Mouse (Mus musculus) hindbrain, postnatal 0 days (tissue): ENCODE results near the gene BC017158. TPM values are rescaled to one million over a fixed set of nuclear protein-coding genes. Genes with fewer than 3 reads are reported as not detected.

Experiments used
- ATAC-seq: fragments of 200-750 bp; cut with Nextera tagmentation; 2 replicates; pipeline ENCODE4 v1.8.0; 2017; ENCODE audit warnings: mild to moderate bottlenecking, moderate TSS enrichment, moderate library complexity
- DNase-seq: peaks from one replicate; pipeline ENCODE4 v3.0.0-alpha.2; 2015; ENCODE audit warnings: low spot score
- H3K27ac ChIP-seq: fragments of 300-500 bp; sonication (generic); 2 replicates; pipeline ENCODE4 v1.5.1; 2014; ENCODE audit warnings: mild to moderate bottlenecking
- H3K27me3 ChIP-seq: fragments of 300-500 bp; sonication (generic); 2 replicates; pipeline ENCODE4 v1.6.1; 2014; ENCODE audit warnings: low read length, mixed read lengths; ENCODE audit not compliant: insufficient read depth
- H3K36me3 ChIP-seq: fragments of 300-500 bp; sonication (generic); 2 replicates; pipeline ENCODE4 v1.6.1; 2014; ENCODE audit warnings: low read length, mixed read lengths; ENCODE audit not compliant: insufficient read depth
- H3K4me1 ChIP-seq: fragments of 300-500 bp; sonication (generic); 2 replicates; pipeline ENCODE4 v1.6.1; 2014; ENCODE audit warnings: antibody characterized with exemption, low read length, mixed read lengths; ENCODE audit not compliant: insufficient read depth
- H3K4me2 ChIP-seq: fragments of 300-500 bp; sonication (generic); 2 replicates; pipeline ENCODE4 v1.6.1; 2014; ENCODE audit warnings: low read depth, mild to moderate bottlenecking, low read length, moderate library complexity, mixed read lengths
- H3K4me3 ChIP-seq: fragments of 300-500 bp; sonication (generic); 2 replicates; pipeline ENCODE4 v1.5.1; 2014; ENCODE audit warnings: low read length
- H3K9ac ChIP-seq: fragments of 300-500 bp; sonication (generic); replicated peaks from 2 replicates; pipeline ENCODE4 v1.6.1; 2014; ENCODE audit warnings: mild to moderate bottlenecking, low read length, moderate library complexity, mixed read lengths
- H3K9me3 ChIP-seq: fragments of 300-500 bp; sonication (generic); 2 replicates; pipeline ENCODE4 v1.6.1; 2016; ENCODE audit warnings: low read length, mixed read lengths
- CTCF ChIP-seq: IDR thresholded peaks from 2 replicates; pipeline ENCODE4 v1.5.1; 2016; ENCODE audit warnings: antibody characterized with exemption, control low read depth, low read depth
- WGBS: fragments of 180-500 bp; shearing (Covaris S2); extraction: QIAGEN DNeasy Blood & Tissue Kit; methylation state at CpG from one replicate; pipeline ENCODE4 v1.1.7; 2014; 5-methylcytosine and 5-hydroxymethylcytosine counted together
- polyA plus RNA-seq: library from polyadenylated mRNA; unstranded; fragments of >200 nt; fragmentation: Nextera tagmentation; extraction: Ambion mirVana; gene quantifications from 2 replicates; pipeline ENCODE4 v1.2.1, GENCODE M21; 2015
- total RNA-seq: library from RNA; depleted of rRNA; stranded (reverse); fragments of >200 nt; gene quantifications from 2 replicates; pipeline ENCODE4 v1.2.3, GENCODE M21; 2014

Gene BC017158
- total and polyA plus RNA-seq, 2 experiments from 2014 or later = 16.8 to 35.1 TPM

- DNase-seq (no peak), ATAC-seq (no peak)
- 77% methylated on average over 5 of the region's 5 CpGs for WGBS
- H3K4me2 ChIP-seq = no peak overlapping the region
- H3K9me3 ChIP-seq = no peaks in the 10 kb centered on the region
- no peaks in the 10 kb centered on the region for H3K36me3 ChIP-seq
- no peaks in the 10 kb centered on the region for H3K27me3 ChIP-seq
- H3K4me1 ChIP-seq = no peaks in the 10 kb centered on the region
- no peak overlapping the region for H3K9ac ChIP-seq
- H3K27ac ChIP-seq = no peak overlapping the region
- no peak for TF ChIP-seq CTCF
- no peak overlapping the region for H3K4me3 ChIP-seq
These were observed 31.9 kb downstream of the BC017158 start for GRCm38 (mm10) chr7:128266056-128266455.

- ATAC-seq (no peak), DNase-seq (no peak)
- H3K4me3 ChIP-seq = no peak within 1 kb of the TSS
- H3K27me3 ChIP-seq = no peaks in the 10 kb centered on the region
- no peaks in the 10 kb centered on the region for H3K4me1 ChIP-seq
- no peaks in the 10 kb centered on the region for H3K36me3 ChIP-seq
- WGBS = 86% methylated on average over 6 of the region's 6 CpGs
- H3K9me3 ChIP-seq = no peaks in the 10 kb centered on the region
- no peak within 1 kb of the TSS for H3K9ac ChIP-seq
- H3K4me2 ChIP-seq = no peak within 1 kb of the TSS
- H3K27ac ChIP-seq = no peak within 1 kb of the TSS
- no peak for TF ChIP-seq CTCF
These were observed 32.6 kb downstream of the BC017158 start, which contains the start of gene Slc5a2 for GRCm38 (mm10) chr7:128265411-128265810. Gene Slc5a2, plus strand, starts transcription at chr7:128265657.

DNA sequence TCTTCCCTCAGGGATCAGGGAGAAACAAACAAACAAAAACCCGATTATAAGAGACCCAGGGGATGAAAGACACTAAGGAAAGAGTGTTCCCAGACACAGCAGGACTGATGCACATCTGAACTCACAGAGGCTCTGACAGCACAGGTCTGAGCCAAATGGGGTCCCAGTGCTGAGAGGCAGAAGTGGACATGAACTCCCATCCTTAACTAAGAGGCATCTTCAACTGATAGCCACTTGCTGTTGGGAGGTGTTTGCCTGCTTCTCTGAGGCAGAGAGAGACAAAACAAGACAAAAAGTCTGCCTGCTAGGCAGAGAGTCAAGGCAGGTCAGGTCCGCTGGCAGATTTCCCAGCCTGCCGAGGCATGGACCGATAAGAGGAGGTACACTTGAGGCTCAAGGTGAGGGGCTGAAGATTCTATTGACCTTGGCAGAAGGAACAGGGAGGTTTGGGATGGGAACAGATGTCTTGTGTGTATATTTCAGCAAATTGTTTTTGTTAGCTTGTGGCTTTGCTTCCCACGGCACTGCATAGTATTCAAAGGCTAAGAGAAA lies 41.1 kb downstream of the BC017158 start:
- Histone ChIP-seq H3K9ac (no peak overlapping the region), H3K36me3 (no peaks in the 10 kb centered on the region), H3K9me3 (no peaks in the 10 kb centered on the region), H3K27ac (no peak overlapping the region), H3K4me3 (no peak overlapping the region), H3K4me2 (no peak overlapping the region), H3K27me3 (no peaks in the 10 kb centered on the region), H3K4me1 (peaks cover 5% of the 10 kb centered on the region; the same call in 1 of the 2 replicates)
- DNase-seq (no peak), ATAC-seq (no peak)
- TF ChIP-seq CTCF = no peak
- 38% methylated on average over 5 of the region's 5 CpGs for WGBS

GRCm38 (mm10) chr7:128255757-128256156 lies 42.2 kb downstream of the BC017158 start:
- no peak for ATAC-seq
- DNase-seq = no peak
- no peaks in the 10 kb centered on the region for H3K27me3 ChIP-seq
- H3K4me3 ChIP-seq = no peak overlapping the region
- H3K4me1 ChIP-seq = peaks cover 6% of the 10 kb centered on the region; the same call in 1 of the 2 replicates
- H3K27ac ChIP-seq = no peak overlapping the region
- WGBS = 90% methylated on average over 5 of the region's 5 CpGs
- no peak overlapping the region for H3K4me2 ChIP-seq
- no peak overlapping the region for H3K9ac ChIP-seq
- H3K9me3 ChIP-seq = no peaks in the 10 kb centered on the region
- no peaks in the 10 kb centered on the region for H3K36me3 ChIP-seq
- TF ChIP-seq CTCF = no peak

DNA sequence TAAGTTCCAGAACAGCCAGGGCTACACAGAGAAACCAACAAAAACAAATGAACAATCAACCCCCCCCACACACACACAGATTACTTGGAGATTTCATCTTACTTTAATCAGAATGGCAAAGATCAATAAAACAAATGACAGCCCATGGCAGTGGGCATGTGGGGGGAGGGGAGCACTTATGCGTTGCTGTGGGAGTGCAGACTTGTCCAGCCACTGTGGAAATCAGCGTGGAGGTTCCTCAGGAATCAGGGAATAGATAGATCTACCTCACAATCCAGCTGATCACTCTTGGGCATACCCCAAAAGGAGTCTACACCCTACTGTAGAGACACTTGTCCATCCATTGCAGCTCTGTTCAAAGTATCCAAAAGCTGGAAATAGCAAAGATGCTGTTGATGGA lies 43.0 kb downstream of the BC017158 start:
- Histone ChIP-seq H3K9me3 (no peaks in the 10 kb centered on the region), H3K4me1 (peaks cover 6% of the 10 kb centered on the region; the same call in 1 of the 2 replicates), H3K36me3 (no peaks in the 10 kb centered on the region), H3K27ac (no peak overlapping the region), H3K27me3 (no peaks in the 10 kb centered on the region), H3K4me3 (no peak overlapping the region), H3K4me2 (no peak overlapping the region), H3K9ac (no peak overlapping the region)
- ATAC-seq (no peak), DNase-seq (no peak)
- no peak for TF ChIP-seq CTCF
- 65% methylated on average over 2 of the region's 2 CpGs for WGBS

DNA sequence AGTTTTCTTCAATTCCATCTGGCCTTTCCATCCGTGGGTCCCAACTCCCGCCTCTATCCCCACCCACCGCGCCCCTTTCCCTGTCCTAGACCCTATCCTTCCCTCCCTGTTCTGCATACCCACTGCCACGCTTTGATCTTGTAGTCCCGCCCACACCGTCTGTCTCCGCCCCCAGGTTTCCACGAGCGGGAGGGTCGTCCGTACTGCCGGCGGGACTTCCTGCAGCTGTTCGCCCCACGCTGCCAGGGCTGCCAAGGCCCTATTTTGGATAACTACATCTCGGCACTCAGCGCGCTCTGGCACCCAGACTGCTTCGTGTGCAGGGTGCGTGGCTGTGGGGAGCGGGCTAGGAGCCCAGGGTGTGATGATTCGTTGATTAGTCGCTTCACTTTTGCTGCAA lies 45.4 kb downstream of the BC017158 start:
- no peak for TF ChIP-seq CTCF
- 10% methylated on average over 24 of the region's 24 CpGs for WGBS
- Histone ChIP-seq H3K4me3 (peak overlapping the region; percentile 30), H3K4me1 (peaks cover 6% of the 10 kb centered on the region; the same call in 1 of the 2 replicates), H3K4me2 (peak overlapping the region; percentile 56), H3K9me3 (no peaks in the 10 kb centered on the region), H3K36me3 (no peaks in the 10 kb centered on the region), H3K27me3 (no peaks in the 10 kb centered on the region), H3K9ac (peak overlapping the region; percentile 30; the same call in 1 of the 2 replicates), H3K27ac (no peak overlapping the region)
- 0 out of 2 replicates have a peak, but pooled peaks have one; percentile 27 for ATAC-seq
- peak; percentile 37 for DNase-seq

DNA sequence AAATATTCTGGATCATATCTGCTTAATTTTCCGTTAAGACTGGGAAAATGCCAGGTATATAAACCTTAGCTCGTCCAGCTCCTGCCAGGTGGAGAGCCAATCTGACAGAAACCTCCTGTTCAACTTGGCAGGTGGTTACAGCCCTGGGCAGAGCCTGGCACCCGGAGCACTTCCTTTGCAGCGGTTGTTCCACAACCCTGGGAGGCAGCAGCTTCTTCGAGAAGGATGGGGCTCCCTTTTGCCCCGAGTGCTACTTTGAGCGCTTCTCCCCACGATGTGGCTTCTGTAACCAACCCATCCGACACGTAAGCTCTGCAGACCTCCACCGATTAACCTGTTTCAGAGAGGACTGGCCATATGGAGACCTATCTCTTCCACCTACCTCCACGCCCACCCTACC lies 46.0 kb downstream of the BC017158 start:
- ATAC-seq (no peak), DNase-seq (no peak)
- Histone ChIP-seq H3K27me3 (no peaks in the 10 kb centered on the region), H3K36me3 (no peaks in the 10 kb centered on the region), H3K4me3 (no peak overlapping the region), H3K27ac (no peak overlapping the region), H3K9ac (no peak overlapping the region), H3K4me2 (peak overlapping the region; percentile 56), H3K9me3 (no peaks in the 10 kb centered on the region), H3K4me1 (peaks cover 6% of the 10 kb centered on the region; the same call in 1 of the 2 replicates)
- TF ChIP-seq CTCF = no peak
- WGBS = 48% methylated on average over 12 of the region's 12 CpGs
